Mouse (Mus musculus) liver, embryonic 14.5 days (tissue): ENCODE data around the gene Agbl1. TPM values are rescaled to one million over a fixed set of nuclear protein-coding genes. Genes with fewer than 3 reads are reported as not detected.

ENCODE experiments used
- ATAC-seq: fragments of 200-750 bp; cut with Nextera tagmentation; 2 replicates; pipeline ENCODE4 v1.8.0; 2017; ENCODE audit warnings: moderate number of reproducible peaks, mild to moderate bottlenecking, moderate library complexity; ENCODE audit not compliant: insufficient read depth
- DNase-seq, 3 experiments: peaks; one replicate each; pipeline ENCODE4 v3.0.0-alpha.2; 2012 to 2013; ENCODE audit warnings: low read depth in 3 of 3, low spot score in 3 of 3
- H3K27ac ChIP-seq: fragments of 300-500 bp; sonication (generic); 2 replicates; pipeline ENCODE4 v1.5.1; 2014; ENCODE audit warnings: moderate library complexity, mild to moderate bottlenecking, control low read depth, inconsistent platforms
- H3K27me3 ChIP-seq: fragments of 300-500 bp; sonication (generic); 2 replicates; pipeline ENCODE4 v1.6.1; 2014; ENCODE audit warnings: mild to moderate bottlenecking, low read length, moderate library complexity; ENCODE audit not compliant: control insufficient read depth, insufficient read depth
- H3K36me3 ChIP-seq: fragments of 300-500 bp; sonication (generic); replicated peaks from 2 replicates; pipeline ENCODE4 v1.6.1; 2014; ENCODE audit warnings: low read depth; ENCODE audit not compliant: control insufficient read depth, insufficient read depth
- H3K4me1 ChIP-seq, 2 experiments: fragments of 200-500 bp in 1 of 2; fragments of 300-500 bp in 1 of 2; sonication (generic) in 1 of 2; replicated peaks; 2 replicates each; pipeline ENCODE4 v1.6.1; 2012 to 2014; ENCODE audit warnings: antibody characterized with exemption in 1 of 2, inconsistent platforms in 1 of 2, low read length in 1 of 2; ENCODE audit not compliant: control insufficient read depth in 2 of 2, insufficient read depth in 2 of 2
- H3K4me2 ChIP-seq: fragments of 300-500 bp; sonication (generic); 2 replicates; pipeline ENCODE4 v1.6.1; 2014; ENCODE audit warnings: low read depth, mild to moderate bottlenecking, control low read depth, moderate library complexity
- H3K4me3 ChIP-seq, 2 experiments: fragments of 200-500 bp in 1 of 2; fragments of 300-500 bp in 1 of 2; sonication (generic) in 1 of 2; 2 replicates each; pipeline ENCODE4 v1.5.1; 2012 to 2014; ENCODE audit warnings: low read depth in 2 of 2, low read length in 2 of 2, mild to moderate bottlenecking in 2 of 2, control low read depth in 1 of 2, inconsistent platforms in 1 of 2, moderate library complexity in 1 of 2; ENCODE audit not compliant: insufficient read depth in 1 of 2
- H3K9ac ChIP-seq: fragments of 300-500 bp; sonication (generic); replicated peaks from 2 replicates; pipeline ENCODE4 v1.6.1; 2014; ENCODE audit warnings: mild to moderate bottlenecking, control low read depth, moderate library complexity
- H3K9me3 ChIP-seq: fragments of 300-500 bp; sonication (generic); 2 replicates; pipeline ENCODE4 v1.6.1; 2016; ENCODE audit warnings: low read length, mixed read lengths; ENCODE audit not compliant: control insufficient read depth
- CTCF ChIP-seq: IDR thresholded peaks from 2 replicates; pipeline ENCODE4 v1.5.1; 2016; ENCODE audit warnings: antibody characterized with exemption, low read depth, control low read depth
- EP300 ChIP-seq: IDR thresholded peaks from 2 replicates; pipeline ENCODE4 v1.6.1; 2016; ENCODE audit warnings: antibody characterized with exemption, low read depth
- WGBS: fragments of 180-500 bp; shearing (Covaris S2); extraction: QIAGEN DNeasy Blood & Tissue Kit; methylation state at CpG from one replicate; pipeline ENCODE4 v1.1.7; 2014; ENCODE audit not compliant: insufficient replicate concordance; 5-methylcytosine and 5-hydroxymethylcytosine counted together
- polyA plus RNA-seq, 2 experiments: library from polyadenylated mRNA; depleted of rRNA in 1 of 2; stranded (reverse) in 1 of 2; unstranded in 1 of 2; fragments of >200 nt; fragmentation: Nextera tagmentation in 1 of 2; extraction: Ambion mirVana in 1 of 2; gene quantifications; 2 replicates each; pipeline versions ENCODE4 v1.2.1 to v1.2.3; 2012 to 2014

Gene Agbl1
- polyA plus RNA-seq, 2 experiments: not detected

DNA sequence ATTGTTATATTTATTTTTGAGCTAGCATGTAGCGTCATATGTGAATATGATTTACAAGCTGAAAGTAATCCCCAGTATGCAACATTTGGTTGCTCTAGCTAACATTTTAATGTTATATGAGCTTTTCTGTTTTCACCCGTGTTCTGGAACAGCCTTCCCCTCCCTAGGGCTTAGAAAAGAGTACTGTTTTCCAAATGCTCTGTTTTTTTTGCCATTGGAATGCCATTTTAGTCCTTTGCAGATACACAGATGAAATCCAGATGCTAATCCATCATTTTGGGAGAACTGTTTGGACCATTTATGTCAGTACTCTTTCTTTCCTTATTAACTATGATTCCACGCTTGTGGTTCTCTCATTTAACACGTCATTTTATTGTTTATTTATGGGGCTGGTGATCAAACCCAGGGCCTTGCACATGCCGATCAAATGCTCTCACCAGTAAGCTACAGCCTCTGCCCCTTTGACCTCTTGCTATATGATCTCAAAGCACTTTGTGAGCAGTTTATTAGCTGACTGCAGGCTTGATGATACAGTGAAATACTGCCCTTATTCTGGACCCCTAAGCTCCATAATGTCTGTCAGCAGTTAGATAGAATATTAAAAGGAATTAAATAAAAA is 547.7 kb downstream of the Agbl1 start:
- ATAC-seq (no peak), DNase-seq (no peak)
- 50% methylated on average over 5 of the region's 5 CpGs for WGBS
- Histone ChIP-seq H3K4me2 (no peak overlapping the region), H3K4me3 (no peak overlapping the region), H3K36me3 (no peaks in the 10 kb centered on the region), H3K27me3 (no peaks in the 10 kb centered on the region), H3K27ac (no peak overlapping the region), H3K4me1 (no peaks in the 10 kb centered on the region), H3K9ac (no peak overlapping the region), H3K9me3 (no peaks in the 10 kb centered on the region)
- no peak for TF ChIP-seq CTCF
- TF ChIP-seq EP300: no peak

DNA sequence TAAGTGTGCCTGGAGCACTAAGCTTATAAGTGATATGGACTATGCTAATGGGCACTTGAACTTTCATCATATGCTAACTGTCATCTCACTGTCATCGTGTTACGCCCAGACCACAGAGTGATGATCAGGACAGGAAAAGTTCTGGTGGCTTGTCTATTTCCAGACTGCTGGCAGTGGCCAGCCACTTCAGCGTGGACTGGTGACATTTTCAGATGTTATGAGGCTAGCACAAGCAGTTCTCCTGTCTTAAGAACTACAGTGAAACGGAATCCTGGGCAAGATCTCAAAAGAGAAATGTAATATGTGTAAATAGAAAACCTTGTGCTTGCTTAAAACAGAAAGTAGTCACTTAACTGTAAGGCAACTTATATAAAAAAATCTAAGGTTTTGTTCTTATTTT is 550.8 kb downstream of the Agbl1 start:
- no peak overlapping the region for H3K4me2 ChIP-seq
- TF ChIP-seq CTCF: no peak
- TF ChIP-seq EP300: no peak
- no peak for ATAC-seq
- H3K9ac ChIP-seq: no peak overlapping the region
- H3K4me1 ChIP-seq: no peaks in the 10 kb centered on the region
- WGBS: 43% methylated on average over 4 of the region's 4 CpGs
- no peaks in the 10 kb centered on the region for H3K36me3 ChIP-seq
- no peak for DNase-seq
- H3K27ac ChIP-seq: no peak overlapping the region
- H3K27me3 ChIP-seq: no peaks in the 10 kb centered on the region
- no peaks in the 10 kb centered on the region for H3K9me3 ChIP-seq
- no peak overlapping the region for H3K4me3 ChIP-seq

DNA sequence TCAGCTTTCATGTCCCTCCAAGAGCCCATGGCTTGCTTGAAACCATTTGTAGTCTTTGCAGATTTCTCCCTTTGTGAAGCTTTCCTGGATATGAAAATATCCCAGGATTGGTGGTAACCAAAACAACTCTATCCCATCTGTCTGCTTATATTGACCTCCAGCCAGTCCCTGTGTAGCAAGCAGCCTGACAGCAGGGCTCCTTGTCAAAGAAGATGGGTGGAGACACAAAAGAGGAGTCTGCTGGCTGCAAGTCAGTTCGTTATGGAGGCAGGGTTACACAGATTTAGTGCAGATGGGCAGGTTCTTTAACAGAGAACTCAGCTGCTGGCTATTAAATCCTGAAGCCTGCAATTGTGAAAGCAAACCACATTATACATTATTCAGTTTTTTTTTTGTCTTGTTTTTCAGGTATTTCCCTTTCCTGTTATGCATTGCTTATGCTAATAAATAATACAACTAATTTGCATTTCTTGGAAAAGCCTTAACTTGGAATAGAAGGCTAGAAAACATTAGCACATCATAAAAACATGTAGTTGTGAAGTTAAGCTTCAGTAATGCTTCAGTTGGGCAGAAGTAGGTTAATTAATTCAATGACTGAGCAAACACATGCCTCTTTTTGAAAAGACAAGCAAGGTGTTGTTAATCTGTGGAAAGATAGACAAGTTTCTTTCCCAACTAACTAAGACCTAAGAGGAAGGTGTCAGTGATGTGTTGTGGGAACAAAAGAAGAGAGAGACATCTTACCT is 559.0 kb downstream of the Agbl1 start:
- H3K27me3 ChIP-seq: no peaks in the 10 kb centered on the region
- no peak overlapping the region for H3K4me3 ChIP-seq
- TF ChIP-seq EP300 (no peak), CTCF (no peak)
- H3K9me3 ChIP-seq: no peaks in the 10 kb centered on the region
- H3K36me3 ChIP-seq: no peaks in the 10 kb centered on the region
- H3K9ac ChIP-seq: no peak overlapping the region
- no peak for ATAC-seq
- 4% methylated on average over 1 of the region's 1 CpGs for WGBS
- H3K4me1 ChIP-seq: no peaks in the 10 kb centered on the region
- no peak overlapping the region for H3K27ac ChIP-seq
- H3K4me2 ChIP-seq: no peak overlapping the region
- DNase-seq: no peak

DNA sequence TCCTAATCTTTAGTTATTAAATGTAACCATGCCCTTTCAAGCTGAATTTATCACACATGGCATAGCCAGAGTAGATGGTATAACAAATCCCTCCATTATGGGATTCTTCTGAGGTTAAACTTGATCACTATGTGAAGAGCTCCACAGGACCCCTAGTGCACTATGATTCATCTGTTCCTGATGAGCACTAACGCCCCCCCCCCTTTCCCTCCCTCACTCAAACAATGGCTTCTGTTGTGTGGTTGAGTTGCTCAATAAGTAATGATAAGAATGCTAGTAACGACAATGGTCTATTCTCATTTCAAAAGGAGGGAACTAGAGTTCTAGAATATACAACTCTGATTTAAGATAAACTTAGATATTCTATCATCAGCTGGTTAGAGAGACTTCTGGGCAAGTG is 560.4 kb downstream of the Agbl1 start:
- H3K36me3 ChIP-seq: no peaks in the 10 kb centered on the region
- no peak overlapping the region for H3K4me3 ChIP-seq
- WGBS: 25% methylated on average over 2 of the region's 2 CpGs
- H3K4me2 ChIP-seq: no peak overlapping the region
- H3K27ac ChIP-seq: no peak overlapping the region
- no peak for DNase-seq
- no peak for ATAC-seq
- TF ChIP-seq EP300 (no peak), CTCF (no peak)
- H3K27me3 ChIP-seq: no peaks in the 10 kb centered on the region
- H3K9me3 ChIP-seq: no peaks in the 10 kb centered on the region
- H3K4me1 ChIP-seq: no peaks in the 10 kb centered on the region
- no peak overlapping the region for H3K9ac ChIP-seq

DNA sequence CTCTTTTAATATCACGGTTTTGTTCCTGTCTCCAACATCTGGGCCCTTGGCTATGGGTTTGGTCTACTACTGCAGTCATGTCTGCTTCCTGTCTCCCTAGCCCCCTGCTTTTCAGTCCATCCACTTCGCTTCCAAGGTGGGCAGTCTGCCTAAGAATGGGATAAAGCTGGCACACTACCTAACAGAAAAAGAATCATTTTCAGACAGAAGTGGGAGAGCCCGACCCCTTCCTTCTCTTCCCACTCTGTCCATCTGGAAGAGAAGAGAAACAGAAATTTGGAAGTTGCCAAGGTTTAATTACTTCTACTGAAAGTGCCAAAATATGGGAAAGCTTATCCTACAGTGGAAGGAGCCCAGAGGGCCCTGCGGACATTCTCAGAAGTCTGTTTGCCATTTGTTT is 561.6 kb downstream of the Agbl1 start:
- DNase-seq: no peak
- Histone ChIP-seq H3K4me1 (no peaks in the 10 kb centered on the region), H3K27ac (no peak overlapping the region), H3K4me2 (no peak overlapping the region), H3K4me3 (no peak overlapping the region), H3K9me3 (no peaks in the 10 kb centered on the region), H3K36me3 (no peaks in the 10 kb centered on the region), H3K27me3 (no peaks in the 10 kb centered on the region), H3K9ac (no peak overlapping the region)
- ATAC-seq: no peak
- TF ChIP-seq CTCF: no peak
- TF ChIP-seq EP300: no peak
- 57% methylated on average over 4 of the region's 4 CpGs for WGBS
